Mouse (Mus musculus) cerebellum, adult 2 months (tissue): ENCODE data around the gene Kbtbd4.

ENCODE experiments used
- CTCF ChIP-seq: fragments of 200-500 bp; IDR thresholded peaks from 2 replicates; pipeline ENCODE4 v1.5.1; 2011; ENCODE audit warnings: low read depth, mild to moderate bottlenecking, control low read depth, low read length, moderate library complexity, borderline replicate concordance; ENCODE audit not compliant: insufficient read depth
- POLR2A ChIP-seq: fragments of 200-500 bp; IDR thresholded peaks from 2 replicates; pipeline ENCODE4 v1.6.1; 2011; ENCODE audit warnings: low read length, control low read depth, borderline replicate concordance; ENCODE audit not compliant: insufficient read depth

GRCm38 (mm10) chr2:90941744-90942143 lies 37.2 kb downstream of the Kbtbd4 start:
- TF ChIP-seq CTCF: no peak
- no peak for TF ChIP-seq POLR2A
